Mouse (Mus musculus) inflammation-experienced regulatory T-cells (primary cell): ENCODE data around the gene Stkld1. TPM values are rescaled to one million over a fixed set of nuclear protein-coding genes. Genes with fewer than 3 reads are reported as not detected.

Experiments
- polyA plus RNA-seq, 2 experiments: library from polyadenylated mRNA; unstranded; fragments of 100-300 nt; shearing (Covaris generic); gene quantifications; one replicate each; pipeline ENCODE4 v1.2.1; 2017

Gene Stkld1
- polyA plus RNA-seq, result under 1 TPM; 0.59 to 0.81 TPM

GRCm38 (mm10) chr2:26933304-26934055 lies at the start of gene Stkld1, which contains the start of gene Surf4:
TSS of gene Stkld1 (plus strand) at chr2:26934047.
TSS of gene Surf4 (minus strand) at chr2:26933928.

DNA sequence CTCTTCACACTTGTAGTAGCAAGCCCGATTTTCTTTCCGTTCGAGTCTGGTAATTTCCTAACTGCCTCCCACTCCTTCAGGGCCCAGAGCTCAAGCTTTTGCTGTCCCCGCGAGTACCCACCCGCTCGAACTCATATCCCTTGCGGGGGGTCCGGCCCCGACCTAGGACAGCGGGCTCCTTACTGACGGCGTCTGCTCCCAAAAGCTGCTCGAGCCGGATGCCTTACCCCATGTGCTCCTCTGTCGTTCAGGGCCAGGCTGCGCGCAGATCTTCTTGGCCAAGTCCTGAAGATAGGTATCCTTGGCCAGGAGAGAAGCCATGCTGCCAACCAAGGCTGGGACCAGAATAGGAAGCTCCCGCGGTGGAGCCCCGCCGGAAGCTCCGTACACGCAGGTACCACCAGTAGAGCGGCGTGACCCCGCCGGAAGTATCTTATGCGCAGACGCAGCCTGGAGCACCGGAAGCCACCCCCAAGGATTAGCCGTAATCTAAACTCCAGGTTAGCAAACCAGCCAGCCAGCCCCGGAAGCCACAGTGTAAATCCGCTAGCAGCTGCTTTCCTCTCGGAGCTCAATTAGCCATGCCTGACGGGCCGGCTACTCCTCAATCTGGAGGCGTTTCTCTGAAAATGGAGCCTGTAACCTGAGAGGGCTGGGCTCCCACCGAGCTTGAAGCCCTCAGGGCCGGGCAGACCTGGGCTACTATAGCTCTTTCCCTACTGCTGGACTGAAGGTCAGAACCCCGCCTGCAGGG lies 31.2 kb upstream of the Stkld1 start, which contains the start of gene Surf6:
Surf6 (minus strand) TSS at position 413 of the 754 bp plus-strand sequence.

GRCm38 (mm10) chr2:26910124-26910993 lies 23.5 kb upstream of the Stkld1 start, which contains the start of the genes Med22 and Rpl7a:
TSS of gene Med22 (minus strand) at chr2:26910677.
TSS of gene Rpl7a (plus strand) at chr2:26910764.

DNA sequence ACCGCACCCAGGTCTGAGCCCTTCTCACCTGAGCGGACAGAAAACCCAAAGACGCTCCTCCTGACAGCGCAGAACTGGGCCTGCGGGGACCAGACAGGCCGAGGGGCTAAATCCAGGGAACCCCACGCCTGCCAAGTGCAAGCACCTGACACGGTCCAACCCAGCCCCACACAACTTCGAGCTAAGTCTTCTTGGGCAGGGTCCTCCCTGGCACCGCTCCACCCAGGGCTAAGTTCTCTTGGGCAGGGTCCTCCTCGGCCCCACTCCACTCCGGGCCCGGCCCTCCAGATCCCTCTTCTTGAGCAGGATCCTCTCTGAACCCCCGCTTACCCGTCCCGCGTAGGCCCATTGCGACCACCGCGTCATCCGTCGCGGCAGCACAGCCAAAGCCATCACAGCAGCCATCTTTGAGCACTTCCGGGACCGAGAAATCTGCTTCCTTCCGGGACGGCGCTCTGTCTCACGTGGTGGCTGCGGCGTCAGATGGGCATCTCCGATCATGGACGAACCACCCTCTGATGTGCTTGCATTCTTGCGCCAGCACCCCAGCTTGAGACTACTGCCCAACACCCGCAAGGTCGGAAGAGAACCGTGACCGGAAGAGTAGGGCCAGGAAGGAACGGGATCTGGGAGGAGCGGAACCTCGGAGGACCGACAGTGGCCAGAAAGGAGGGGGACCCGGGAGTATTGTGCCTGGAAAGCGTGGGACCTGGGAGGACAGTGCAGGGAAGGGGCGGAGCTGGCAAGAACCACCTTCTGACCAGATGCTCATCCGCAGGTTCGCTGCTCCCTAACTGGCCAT lies 17.7 kb upstream of the Stkld1 start, which contains the start of the genes Surf2 and Surf1:
Surf2 (plus strand) TSS at position 441 of the 802 bp plus-strand sequence.
Surf1 (minus strand) TSS at position 604 of the 802 bp plus-strand sequence.

GRCm38 (mm10) chr2:26963923-26964723 lies 30.3 kb downstream of the Stkld1 start, which contains the start of gene Rexo4:
TSS of gene Rexo4 (minus strand) at chr2:26964386.

GRCm38 (mm10) chr2:26973116-26973515 lies 39.3 kb downstream of the Stkld1 start, which contains the start of gene Adamts13:
TSS of gene Adamts13 (plus strand) at chr2:26973416.

Other genes with a start within 250 kb of the Stkld1 start
- under 1 TPM; 0.08 to 0.67 TPM for gene Abo, start 69.1 kb upstream of the Stkld1 start, polyA plus RNA-seq
- gene Surf6, start 31.2 kb upstream of the Stkld1 start, polyA plus RNA-seq, result 10 to 100 TPM; 41.5 to 56.3 TPM
- 10 to 100 TPM; 24.8 to 38.2 TPM for gene Med22, start 23.4 kb upstream of the Stkld1 start, polyA plus RNA-seq
- gene Rpl7a, start 23.3 kb upstream of the Stkld1 start, polyA plus RNA-seq, result 100 to 1,000 TPM; 214 to 236 TPM
- gene Surf2, start 17.7 kb upstream of the Stkld1 start, polyA plus RNA-seq, result 10 to 100 TPM; 62.2 to 82.9 TPM
- 100 to 1,000 TPM; 104 to 108 TPM for gene Surf1, start 17.5 kb upstream of the Stkld1 start, polyA plus RNA-seq
- gene Surf4, start 119 bp upstream of the Stkld1 start, polyA plus RNA-seq, result 100 to 1,000 TPM; 154 to 155 TPM
- 10 to 100 TPM; 68.1 to 86.2 TPM for gene Rexo4, start 30.3 kb downstream of the Stkld1 start, polyA plus RNA-seq
- gene Adamts13, start 39.4 kb downstream of the Stkld1 start, polyA plus RNA-seq, result under 1 TPM; 0.08 to 0.23 TPM
- gene Cacfd1, start 75.9 kb downstream of the Stkld1 start, polyA plus RNA-seq, result 10 to 100 TPM; 34.4 to 34.7 TPM
- gene Slc2a6, start 94.0 kb downstream of the Stkld1 start, polyA plus RNA-seq, result 1 to 10 TPM in 1 of 2 experiments, under 1 TPM in 1; 0.94 to 1.4 TPM
- gene Mymk, start 138.1 kb downstream of the Stkld1 start, polyA plus RNA-seq, result under 1 TPM in 1 of 2 experiments, not detected in 1; 0.23 TPM
- under 1 TPM; 0.19 to 0.77 TPM for gene Adamtsl2, start 145.3 kb downstream of the Stkld1 start, polyA plus RNA-seq
- under 1 TPM in 1 of 2 experiments, not detected in 1; 0.34 TPM for gene Fam163b, start 208.4 kb downstream of the Stkld1 start, polyA plus RNA-seq
- gene Dbh, start 231.2 kb downstream of the Stkld1 start, polyA plus RNA-seq, result 1 to 10 TPM in 1 of 2 experiments, not detected in 1; 1.0 TPM